Mouse (Mus musculus): ENCODE measurements at regions not wholly inside any gene's neighbourhood (a gene's known extent, or its start where the extent isn't known, plus 50 kb on each side); places are given as distances from the start of the nearest gene placed in this dataset.
"Not testable (repeated sequence)": the region's sequence is repeated elsewhere in the genome, so short reads cannot be mapped to it uniquely, and the experiment has no call there.

DNA sequence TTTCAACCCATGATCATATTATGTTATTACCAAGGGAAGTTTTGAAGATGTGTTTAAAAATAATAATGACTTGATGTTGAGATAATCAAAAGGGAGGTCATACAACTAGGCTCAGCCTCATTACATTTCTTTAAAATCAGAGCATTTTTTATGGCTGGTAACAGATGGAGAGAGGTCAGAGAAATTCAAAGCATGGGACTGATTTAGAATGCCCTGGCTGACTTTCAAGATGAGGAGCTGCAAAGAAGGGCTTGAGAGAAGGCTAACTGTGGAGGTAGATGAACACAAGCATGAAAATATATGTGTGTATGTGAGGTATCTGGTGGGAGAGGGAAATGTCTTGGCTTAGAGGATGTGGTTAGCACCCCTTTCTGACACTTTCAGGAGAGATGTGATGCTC is 502.6 kb upstream of the Gdi2 start:
- not testable (repeated sequence) for DNase-seq (ENCODE audit: low spot score); H3K9me3 ChIP-seq (ENCODE audit: low read length); H3K36me3 ChIP-seq (ENCODE audit: insufficient read depth, low read length); H3K4me2 ChIP-seq (ENCODE audit: low read depth, low read length); H3K27ac ChIP-seq; H3K4me3 ChIP-seq (ENCODE audit: low read length); H3K27me3 ChIP-seq (ENCODE audit: insufficient read depth, low read length); H3K4me1 ChIP-seq (ENCODE audit: insufficient read depth, low read length); H3K9ac ChIP-seq (replicated peaks; ENCODE audit: low read length); ATAC-seq

DNA sequence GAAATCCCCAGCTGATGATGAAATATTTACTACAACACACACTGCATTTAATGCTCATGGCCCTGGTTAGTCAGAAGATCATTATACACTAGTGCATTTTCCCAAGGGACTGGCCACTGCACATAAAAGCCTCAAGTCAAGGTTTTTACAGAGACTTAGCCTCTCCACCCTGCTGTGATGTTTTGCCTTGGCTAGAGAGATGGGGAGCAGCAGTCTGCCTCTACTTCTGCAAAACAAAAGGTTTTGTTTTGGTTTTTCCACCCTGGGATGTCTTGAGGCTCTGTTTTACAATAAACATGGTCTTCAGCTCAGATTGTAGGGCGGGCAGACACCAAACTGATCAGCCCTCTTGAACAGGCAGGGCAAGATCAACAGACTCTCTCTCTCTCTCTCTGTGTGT is 500.9 kb upstream of the Gdi2 start:
- H3K9me3 ChIP-seq (ENCODE audit: low read length); H3K4me3 ChIP-seq (ENCODE audit: low read length); H3K27me3 ChIP-seq (ENCODE audit: insufficient read depth, low read length); H3K4me2 ChIP-seq (ENCODE audit: low read depth, low read length); H3K4me1 ChIP-seq (ENCODE audit: insufficient read depth, low read length); H3K36me3 ChIP-seq (ENCODE audit: insufficient read depth, low read length); H3K9ac ChIP-seq (replicated peaks; ENCODE audit: low read length); H3K27ac ChIP-seq: not testable (repeated sequence)
- DNase-seq (ENCODE audit: low spot score) (peak; percentile 2), ATAC-seq (peak; percentile 32; the same call in 1 of the 2 replicates)
- 24% methylated on average over 1 of the region's 1 CpGs for WGBS

DNA sequence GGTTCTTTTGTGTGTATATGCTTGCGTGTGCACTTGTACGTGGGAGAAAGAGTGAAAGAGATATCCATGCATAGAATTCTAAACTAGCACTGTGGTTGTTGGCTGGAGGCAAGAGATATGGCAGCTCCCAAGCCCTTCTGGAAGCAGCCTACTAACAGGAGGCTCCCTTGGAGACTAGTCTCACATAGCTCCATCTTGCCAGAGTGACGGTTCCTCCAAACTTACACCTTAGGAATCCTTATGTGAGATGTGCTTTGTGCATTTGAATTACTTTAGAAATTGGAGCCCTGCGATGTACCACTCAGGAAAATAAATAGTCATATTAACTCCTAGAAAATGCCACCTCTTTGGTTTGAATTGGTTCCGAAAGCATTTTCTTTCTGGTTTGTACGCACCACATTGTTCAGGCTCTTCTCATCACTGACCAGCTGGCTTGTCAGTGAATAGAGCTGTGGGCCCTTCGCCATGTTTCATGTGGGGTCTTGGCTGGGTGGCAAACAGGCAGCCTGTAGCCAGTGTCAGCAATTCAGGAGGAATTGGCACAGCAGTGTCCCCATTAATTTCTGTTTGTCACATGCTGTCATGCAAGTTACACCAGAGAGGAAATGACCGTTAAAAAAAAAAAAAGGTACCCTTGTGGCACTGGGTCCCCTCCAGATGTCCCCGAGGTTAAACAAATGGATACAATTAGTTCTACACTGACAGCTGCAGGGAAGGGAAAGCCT is 491.3 kb upstream of the Gdi2 start:
- DNase-seq (ENCODE audit: low spot score): peak; percentile 29
- WGBS: 60% methylated on average over 8 of the region's 9 CpGs

DNA sequence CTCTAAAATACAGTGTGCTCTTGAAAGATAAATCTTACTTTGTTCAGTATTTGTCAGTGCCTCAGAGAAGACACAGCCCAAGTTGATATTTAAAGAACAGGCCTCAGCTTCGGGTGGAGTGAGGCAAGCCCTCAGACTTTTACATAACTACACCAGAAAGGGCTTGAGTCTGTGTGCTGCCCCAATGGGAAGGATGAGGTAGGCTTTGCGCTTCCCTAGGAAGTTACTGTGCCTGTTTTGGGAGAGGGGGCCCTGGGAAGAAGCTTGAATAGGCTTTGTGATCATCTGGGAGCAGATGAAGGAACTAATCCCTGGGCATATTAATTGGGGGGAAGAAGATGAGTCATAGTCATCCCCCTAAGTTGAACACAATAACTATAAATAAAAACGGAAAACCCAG is 454.4 kb upstream of the Gdi2 start:
- not testable (repeated sequence) for H3K9me3 ChIP-seq (ENCODE audit: low read length); H3K27me3 ChIP-seq (ENCODE audit: insufficient read depth, low read length); DNase-seq (ENCODE audit: low spot score); H3K4me1 ChIP-seq (ENCODE audit: insufficient read depth, low read length); ATAC-seq; H3K27ac ChIP-seq; H3K9ac ChIP-seq (replicated peaks; ENCODE audit: low read length); H3K36me3 ChIP-seq (ENCODE audit: insufficient read depth, low read length); H3K4me2 ChIP-seq (ENCODE audit: low read depth, low read length); H3K4me3 ChIP-seq (ENCODE audit: low read length)
- WGBS: 79% methylated on average over 3 of the region's 3 CpGs

More for the DNA sequence above, 491.3 kb upstream of the Gdi2 start:
- not testable (repeated sequence) for ATAC-seq; H3K4me2 ChIP-seq (ENCODE audit: low read depth, low read length); H3K9ac ChIP-seq (replicated peaks; ENCODE audit: low read length); H3K4me1 ChIP-seq (ENCODE audit: insufficient read depth, low read length); H3K27ac ChIP-seq; H3K27me3 ChIP-seq (ENCODE audit: insufficient read depth, low read length); H3K36me3 ChIP-seq (ENCODE audit: insufficient read depth, low read length); H3K4me3 ChIP-seq (ENCODE audit: low read length); H3K9me3 ChIP-seq (ENCODE audit: low read length)

DNA sequence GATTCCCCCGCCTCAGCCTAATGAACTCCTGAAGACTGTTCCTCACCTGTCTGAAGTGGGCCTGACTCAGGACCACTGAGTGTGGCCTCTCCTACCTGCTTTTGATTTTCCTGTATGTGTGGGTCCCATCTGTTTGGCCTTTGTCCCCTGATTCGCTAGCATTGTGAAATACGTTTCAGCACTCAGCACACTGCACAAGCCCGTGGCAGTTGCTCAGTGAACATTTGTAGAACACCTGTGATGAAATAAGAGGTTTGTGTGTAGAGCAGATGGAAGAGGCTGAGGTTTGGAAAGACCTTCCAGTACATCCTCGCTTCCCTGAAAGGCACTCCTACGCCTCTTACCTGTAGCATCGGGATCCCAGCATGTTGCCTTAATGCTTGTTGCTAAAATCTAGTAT is 447.9 kb upstream of the Gdi2 start:
- H3K36me3 ChIP-seq (ENCODE audit: insufficient read depth, low read length); H3K9ac ChIP-seq (replicated peaks; ENCODE audit: low read length); H3K27me3 ChIP-seq (ENCODE audit: insufficient read depth, low read length); DNase-seq (ENCODE audit: low spot score); H3K4me3 ChIP-seq (ENCODE audit: low read length); H3K27ac ChIP-seq; ATAC-seq; H3K4me2 ChIP-seq (ENCODE audit: low read depth, low read length); H3K9me3 ChIP-seq (ENCODE audit: low read length); H3K4me1 ChIP-seq (ENCODE audit: insufficient read depth, low read length): not testable (repeated sequence)
- 88% methylated on average over 7 of the region's 7 CpGs for WGBS

DNA sequence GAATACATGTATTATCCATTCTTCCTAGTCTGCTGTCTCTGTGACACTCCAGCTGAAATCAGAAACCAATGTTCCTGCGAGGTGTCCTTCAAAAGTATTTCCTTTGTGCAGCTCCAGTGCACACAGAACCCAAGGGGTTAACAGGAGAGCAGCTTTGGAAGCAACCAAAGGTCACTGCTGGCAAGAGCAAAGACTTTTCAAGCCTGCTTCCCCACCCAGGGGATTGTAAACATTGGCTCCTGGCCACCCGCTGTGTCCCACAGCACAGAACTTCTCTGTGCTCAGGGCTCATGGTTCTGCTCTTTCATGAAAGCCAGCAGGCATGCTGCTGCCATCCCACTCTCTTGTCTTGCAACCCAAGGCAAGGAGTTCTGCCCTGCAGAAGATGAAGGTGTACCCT is 431.3 kb upstream of the Gdi2 start:
- H3K4me2 ChIP-seq (ENCODE audit: low read depth, low read length); H3K27ac ChIP-seq; H3K9me3 ChIP-seq (ENCODE audit: low read length); H3K9ac ChIP-seq (replicated peaks; ENCODE audit: low read length); H3K27me3 ChIP-seq (ENCODE audit: insufficient read depth, low read length); H3K36me3 ChIP-seq (ENCODE audit: insufficient read depth, low read length); DNase-seq (ENCODE audit: low spot score); H3K4me3 ChIP-seq (ENCODE audit: low read length); H3K4me1 ChIP-seq (ENCODE audit: insufficient read depth, low read length); ATAC-seq: not testable (repeated sequence)
- WGBS: 31% methylated on average over 2 of the region's 2 CpGs

DNA sequence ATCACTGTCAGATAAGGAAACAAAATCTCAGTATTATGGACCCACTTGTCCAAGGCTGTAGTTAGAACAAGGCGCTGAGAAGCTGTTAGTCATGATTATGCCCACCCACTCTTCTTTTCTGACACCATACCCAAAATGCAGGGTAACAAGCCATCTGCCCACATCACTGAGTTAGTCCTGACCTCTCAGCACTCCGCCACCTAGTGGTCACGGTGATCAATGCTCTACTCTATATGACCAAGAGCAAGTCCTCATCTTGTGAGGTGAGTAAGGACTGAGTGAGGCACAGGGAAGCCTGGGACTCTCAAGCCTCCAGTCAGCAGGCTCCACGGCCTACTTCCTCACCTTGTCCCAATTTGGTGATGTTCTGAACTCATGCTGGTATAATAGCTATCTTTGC is 409.7 kb upstream of the Gdi2 start:
- H3K36me3 ChIP-seq (ENCODE audit: insufficient read depth, low read length); H3K4me3 ChIP-seq (ENCODE audit: low read length); H3K4me1 ChIP-seq (ENCODE audit: insufficient read depth, low read length); H3K9me3 ChIP-seq (ENCODE audit: low read length); H3K4me2 ChIP-seq (ENCODE audit: low read depth, low read length); H3K27ac ChIP-seq; DNase-seq (ENCODE audit: low spot score); H3K27me3 ChIP-seq (ENCODE audit: insufficient read depth, low read length); ATAC-seq; H3K9ac ChIP-seq (replicated peaks; ENCODE audit: low read length): not testable (repeated sequence)
- WGBS: 27% methylated on average over 4 of the region's 4 CpGs
- TF ChIP-seq CTCF (IDR thresholded peaks at IDR 0.05; ENCODE audit: low read depth): peak; percentile 31

DNA sequence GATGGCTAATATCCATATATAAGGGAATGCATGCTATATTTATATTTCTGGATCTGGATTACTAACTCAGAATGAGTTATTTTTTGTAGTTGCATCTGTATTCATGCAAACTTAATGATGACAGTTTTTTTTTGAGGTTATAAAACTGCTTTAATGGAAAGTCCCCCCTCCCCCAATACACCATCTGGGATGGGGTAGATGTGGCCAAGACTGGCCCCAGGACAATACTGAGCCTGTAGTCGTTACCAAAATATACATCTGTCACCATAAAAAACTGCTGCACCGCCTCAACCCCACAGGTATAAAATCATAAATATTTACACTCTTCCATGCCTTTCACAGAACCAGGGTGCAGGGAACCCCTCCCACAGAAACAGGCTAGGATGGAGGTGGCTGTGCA is 400.6 kb upstream of the Gdi2 start:
- not testable (repeated sequence) for ATAC-seq; DNase-seq (ENCODE audit: low spot score); H3K9me3 ChIP-seq (ENCODE audit: low read length); H3K9ac ChIP-seq (replicated peaks; ENCODE audit: low read length); H3K4me1 ChIP-seq (ENCODE audit: insufficient read depth, low read length); H3K4me3 ChIP-seq (ENCODE audit: low read length); H3K4me2 ChIP-seq (ENCODE audit: low read depth, low read length); H3K27me3 ChIP-seq (ENCODE audit: insufficient read depth, low read length); H3K27ac ChIP-seq; H3K36me3 ChIP-seq (ENCODE audit: insufficient read depth, low read length)
- 68% methylated on average over 2 of the region's 2 CpGs for WGBS

All from hindbrain, postnatal 0 days (tissue).